Mouse (Mus musculus) macrophage (primary cell): ENCODE measurements around the gene Kctd12. TPM values are rescaled to one million over a fixed set of nuclear protein-coding genes. Genes with fewer than 3 reads are reported as not detected.

ENCODE experiments used
- H3K27ac ChIP-seq: fragments of 350-480 bp; formaldehyde crosslinking; 2 replicates; pipeline ENCODE4 v1.9.0; 2021
- H3K36me3 ChIP-seq: fragments of 350-480 bp; formaldehyde crosslinking; 2 replicates; pipeline ENCODE4 v1.9.0; 2021; ENCODE audit errors: inconsistent target
- H3K4me3 ChIP-seq: fragments of 350-480 bp; formaldehyde crosslinking; 2 replicates; pipeline ENCODE4 v1.9.0; 2021; ENCODE audit errors: inconsistent target
- H3K79me2 ChIP-seq: fragments of 350-480 bp; formaldehyde crosslinking; 2 replicates; pipeline ENCODE4 v1.9.0; 2021; ENCODE audit errors: inconsistent target
- WGBS: methylation state at CpG from one replicate; pipeline ENCODE4 v1.1.7; 2026; ENCODE audit warnings: inconsistent platforms; ENCODE audit not compliant: missing documents; 5-methylcytosine and 5-hydroxymethylcytosine counted together
- polyA plus RNA-seq: library from polyadenylated mRNA; stranded (reverse); fragments of 250-400 nt; gene quantifications from 3 replicates; pipeline ENCODE4 v1.2.4, GENCODE M21; 2018; ENCODE audit warnings: inconsistent platforms
- total RNA-seq, 78 experiments: library from RNA; depleted of rRNA; stranded (reverse); fragments of 250-400 nt; gene quantifications; 1 replicate in 9 of 78; 2 replicates in 24 of 78; 3 replicates in 43 of 78; 4 replicates in 2 of 78; pipeline ENCODE4 v1.2.4; 2018; ENCODE audit warnings: inconsistent platforms in 56 of 78

Kctd12 gene
- 1,000 to 10,000 TPM in 3 of 26 experiments, 100 to 1,000 TPM in 21, 10 to 100 TPM in 2; 91.3 to 2,709 (median 319) TPM for total RNA-seq (2018; cell fraction: chromatin; rRNA removed)
- 1,000 to 10,000 TPM in 5 of 26 experiments, 100 to 1,000 TPM in 21; 179 to 1,886 (median 305) TPM for total RNA-seq (2018; cell fraction: cytosol; rRNA removed)
- 1,000 to 10,000 TPM in 8 of 26 experiments, 100 to 1,000 TPM in 18; 196 to 3,512 (median 542) TPM for total RNA-seq (2018; cell fraction: nucleus; rRNA removed)
- polyA plus RNA-seq: 84.3 to 203 TPM (median 151 TPM) in 3 replicates

GRCm38 (mm10) chr14:102982627-102983540, at the start of gene Kctd12:
TSS of gene Kctd12 (minus strand) at chr14:102982637.
- peak within 1 kb of the TSS; percentile 98 for H3K27ac ChIP-seq
- H3K79me2 ChIP-seq: peaks cover 37% of the 10 kb centered on the region
- no peaks in the 10 kb centered on the region; the same call in 1 of the 2 replicates for H3K36me3 ChIP-seq
- peak within 1 kb of the TSS; percentile 91 for H3K4me3 ChIP-seq
- WGBS: 1% methylated on average over 60 of the region's 66 CpGs

DNA sequence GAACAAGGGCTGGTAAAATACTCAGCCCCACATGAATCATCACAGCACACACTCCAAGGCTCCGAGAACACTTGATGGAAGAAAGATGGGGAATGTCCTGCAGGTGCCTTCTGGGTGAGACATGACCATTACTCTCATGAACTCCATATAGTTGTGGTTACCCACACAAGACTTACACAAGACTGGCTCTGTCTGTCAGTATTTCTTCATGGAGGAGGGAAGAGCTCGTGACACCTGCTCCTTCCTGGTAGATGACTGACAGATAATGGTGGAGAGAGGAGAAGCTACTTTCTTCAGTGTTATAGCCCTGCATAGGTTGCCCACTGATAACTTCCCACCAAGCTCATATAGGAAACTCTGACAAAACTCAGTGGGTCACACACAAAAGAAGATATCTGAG, 46.8 kb upstream of the Kctd12 start:
- Histone ChIP-seq H3K79me2 (no peaks in the 10 kb centered on the region), H3K36me3 (no peaks in the 10 kb centered on the region), H3K27ac (no peak overlapping the region), H3K4me3 (no peak overlapping the region)
- 53% methylated on average over 2 of the region's 2 CpGs for WGBS

GRCm38 (mm10) chr14:103020046-103020445, 37.6 kb upstream of the Kctd12 start:
- Histone ChIP-seq H3K79me2 (no peaks in the 10 kb centered on the region), H3K36me3 (no peaks in the 10 kb centered on the region), H3K4me3 (no peak overlapping the region), H3K27ac (peak overlapping the region; percentile 42)
- WGBS: 95% methylated on average over 2 of the region's 2 CpGs

- Histone ChIP-seq H3K27ac (no peak overlapping the region), H3K36me3 (no peaks in the 10 kb centered on the region), H3K4me3 (no peak overlapping the region), H3K79me2 (no peaks in the 10 kb centered on the region)
- 72% methylated on average over 5 of the region's 5 CpGs for WGBS
Measured at GRCm38 (mm10) chr14:103017009-103017408, 34.6 kb upstream of the Kctd12 start.

DNA sequence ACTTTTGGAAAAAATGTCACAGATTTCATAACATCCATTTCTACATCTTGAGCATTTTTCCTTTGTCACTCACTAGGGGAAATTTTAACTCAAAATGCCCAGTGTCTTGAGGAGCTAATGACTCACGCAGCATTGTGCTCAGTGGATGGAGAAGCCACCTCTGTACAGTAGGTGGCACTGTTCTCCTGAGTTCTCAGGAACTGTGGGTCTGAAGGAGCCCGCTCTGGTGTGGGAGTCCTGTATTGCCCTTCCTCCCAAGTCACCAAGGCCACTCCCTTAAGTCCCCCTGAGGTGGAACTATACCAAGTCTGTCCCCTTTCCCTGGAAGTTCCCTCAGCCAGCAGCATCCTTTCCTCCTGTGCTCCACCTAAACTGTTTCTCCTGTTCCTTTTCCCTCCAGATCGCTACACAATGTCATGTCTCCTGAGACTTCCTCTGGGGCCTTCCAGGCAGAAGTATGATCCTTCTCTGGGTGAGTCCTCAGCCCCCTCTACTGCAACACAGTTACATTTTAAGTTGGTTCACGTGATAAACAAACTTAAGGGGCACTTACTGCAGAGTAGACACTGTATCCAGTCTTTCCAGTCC, 30.2 kb upstream of the Kctd12 start:
- Histone ChIP-seq H3K27ac (peak overlapping the region; percentile 38), H3K36me3 (no peaks in the 10 kb centered on the region), H3K79me2 (no peaks in the 10 kb centered on the region), H3K4me3 (no peak overlapping the region)
- 21% methylated on average over 4 of the region's 4 CpGs for WGBS

DNA sequence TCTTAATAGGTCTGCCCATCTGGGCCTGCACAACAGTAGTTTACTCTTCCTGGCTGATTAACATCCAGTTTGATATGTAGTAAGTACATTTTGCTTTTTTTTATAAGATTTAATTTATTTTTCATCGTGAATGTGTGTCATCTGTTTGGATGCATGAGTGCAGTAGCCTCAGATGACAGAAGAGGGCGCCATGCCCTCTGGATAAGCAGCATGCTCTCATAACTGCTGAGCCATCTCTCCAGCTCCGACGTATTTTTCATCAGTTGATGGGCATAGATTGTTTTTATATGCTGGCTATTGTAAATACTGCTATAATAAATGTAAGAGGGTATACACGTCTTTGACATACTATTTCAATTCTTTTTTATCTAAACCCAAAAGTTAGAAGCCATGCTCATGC, 29.3 kb upstream of the Kctd12 start:
- Histone ChIP-seq H3K4me3 (no peak overlapping the region), H3K36me3 (no peaks in the 10 kb centered on the region), H3K79me2 (no peaks in the 10 kb centered on the region), H3K27ac (no peak overlapping the region)
- WGBS: 40% methylated on average over 3 of the region's 5 CpGs

DNA sequence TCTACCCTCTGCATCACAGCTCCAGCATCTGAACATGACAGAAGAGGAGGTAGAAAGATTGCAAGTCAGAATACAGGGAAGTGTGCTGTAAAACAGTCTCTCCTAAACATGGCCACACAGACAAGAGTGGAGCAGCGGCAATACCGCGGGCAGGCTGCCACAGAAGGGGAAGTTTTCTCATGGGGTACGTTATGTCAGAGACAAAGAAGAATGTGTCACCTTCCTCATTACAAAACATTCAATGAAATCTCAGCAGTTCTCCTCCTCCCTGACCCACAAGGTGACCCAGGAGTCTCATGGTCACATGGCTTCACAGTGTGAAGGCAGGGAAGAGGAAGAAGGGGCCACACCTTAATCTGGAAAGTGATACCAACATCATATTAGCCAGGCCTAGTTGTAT, 25.3 kb upstream of the Kctd12 start:
- Histone ChIP-seq H3K27ac (peak overlapping the region; percentile 78), H3K4me3 (no peak overlapping the region), H3K36me3 (no peaks in the 10 kb centered on the region), H3K79me2 (no peaks in the 10 kb centered on the region)
- 0% methylated on average over 4 of the region's 4 CpGs for WGBS

DNA sequence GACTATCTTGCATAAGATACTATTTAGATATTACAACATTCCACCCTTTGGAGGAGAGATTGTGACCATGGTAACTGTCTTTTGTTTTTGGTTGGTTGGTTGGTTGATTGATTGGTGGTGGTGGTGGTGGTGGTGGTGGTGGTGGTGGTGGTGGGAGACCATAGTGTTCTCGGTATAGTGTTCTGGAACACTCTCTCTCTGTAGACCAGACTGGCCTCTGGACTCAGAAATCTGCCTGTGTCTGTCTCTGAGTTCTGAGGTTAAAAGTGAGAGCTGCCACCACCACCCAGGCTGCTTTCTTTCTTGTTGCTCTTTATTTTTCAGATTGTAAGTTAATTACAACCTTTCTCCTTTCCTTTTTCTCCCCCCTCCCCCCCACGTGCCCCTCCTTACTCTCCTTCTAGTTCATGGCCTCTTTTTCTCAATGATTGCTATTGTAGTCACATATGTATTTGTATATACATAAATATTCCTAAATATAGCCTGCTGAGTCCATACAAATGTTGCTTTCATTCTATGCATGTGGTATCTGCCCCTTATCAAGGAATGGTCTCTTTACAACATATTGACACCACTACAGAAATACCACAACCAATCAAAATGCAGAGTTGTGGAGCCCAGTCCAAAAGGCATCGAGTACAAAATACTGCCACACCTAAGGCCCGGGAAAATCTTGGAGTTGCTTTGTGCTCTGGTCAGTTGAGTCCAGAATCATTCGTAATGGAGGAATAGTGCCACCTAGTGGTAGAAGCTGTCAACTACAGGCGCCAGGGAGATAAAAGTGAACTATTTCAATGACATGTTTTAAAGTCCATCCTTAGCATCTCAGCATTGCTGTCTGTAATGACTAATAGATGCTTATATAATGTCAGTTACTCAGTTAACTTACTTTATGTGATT, 12.5 kb upstream of the Kctd12 start:
- Histone ChIP-seq H3K79me2 (no peaks in the 10 kb centered on the region), H3K4me3 (no peak overlapping the region), H3K36me3 (no peaks in the 10 kb centered on the region), H3K27ac (no peak overlapping the region)
- 17% methylated on average over 5 of the region's 6 CpGs for WGBS

- no peaks in the 10 kb centered on the region for H3K79me2 ChIP-seq
- H3K4me3 ChIP-seq: no peak overlapping the region
- 70% methylated on average over 3 of the region's 3 CpGs for WGBS
- H3K36me3 ChIP-seq: no peaks in the 10 kb centered on the region
- H3K27ac ChIP-seq: no peak overlapping the region
Measured at GRCm38 (mm10) chr14:102990765-102991164, 8.3 kb upstream of the Kctd12 start.

- whole genome bisulfite sequencing: 94% methylated on average over 5 of the region's 5 CpGs
- Histone ChIP-seq H3K36me3 (no peaks in the 10 kb centered on the region), H3K4me3 (no peak overlapping the region), H3K27ac (no peak overlapping the region), H3K79me2 (no peaks in the 10 kb centered on the region)
Measured at GRCm38 (mm10) chr14:102989866-102990265, 7.4 kb upstream of the Kctd12 start.

- Histone ChIP-seq H3K27ac (no peak overlapping the region), H3K4me3 (no peak overlapping the region), H3K36me3 (no peaks in the 10 kb centered on the region), H3K79me2 (no peaks in the 10 kb centered on the region)
- WGBS: 93% methylated on average over 4 of the region's 4 CpGs
Measured at GRCm38 (mm10) chr14:102989254-102989653, 6.8 kb upstream of the Kctd12 start.

GRCm38 (mm10) chr14:102987626-102988025, 5.2 kb upstream of the Kctd12 start:
- H3K79me2 ChIP-seq: no peaks in the 10 kb centered on the region
- WGBS: 93% methylated on average over 5 of the region's 5 CpGs

GRCm38 (mm10) chr14:102983686-102984085, 1.2 kb upstream of the Kctd12 start:
- H3K4me3 ChIP-seq: no peak overlapping the region

More at GRCm38 (mm10) chr14:102987626-102988025, 5.2 kb upstream of the Kctd12 start:
- no peaks in the 10 kb centered on the region for H3K36me3 ChIP-seq
- no peak overlapping the region for H3K4me3 ChIP-seq
- H3K27ac ChIP-seq: no peak overlapping the region

DNA sequence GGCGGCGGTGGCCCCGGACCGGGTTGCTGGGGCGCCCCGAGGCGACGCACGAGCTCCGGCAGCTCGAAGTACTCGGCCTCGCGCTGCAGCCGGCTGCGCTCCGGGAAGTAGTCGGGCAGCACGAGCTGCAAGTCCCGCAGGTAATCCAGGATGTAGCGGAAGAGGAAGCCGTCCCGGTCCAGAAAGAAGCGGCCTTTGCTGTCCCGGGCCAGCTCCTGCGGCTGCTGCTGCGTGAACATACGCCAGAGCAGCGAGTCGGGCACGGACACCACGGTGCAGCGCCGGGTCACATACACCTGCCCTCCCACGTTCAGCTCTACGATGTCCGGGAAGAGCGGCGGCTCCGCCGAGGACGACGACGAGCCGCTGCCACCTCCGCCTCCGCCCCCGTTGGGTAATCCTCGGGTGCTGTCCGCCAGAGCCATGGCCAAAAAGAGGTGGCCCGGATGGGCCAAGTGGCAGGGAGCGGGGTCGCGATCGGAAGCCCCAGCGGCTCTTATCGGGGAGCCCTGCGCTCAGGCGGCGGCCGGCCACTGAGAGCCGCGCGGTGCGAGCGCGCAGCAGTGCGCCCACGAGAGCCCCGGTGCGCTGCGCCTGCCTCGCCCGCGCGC, 316 bp downstream of the Kctd12 start:
- under 1% methylated on average over 75 of the region's 76 CpGs for WGBS
- Histone ChIP-seq H3K36me3 (no peaks in the 10 kb centered on the region; the same call in 1 of the 2 replicates), H3K79me2 (peaks cover 42% of the 10 kb centered on the region), H3K4me3 (peak overlapping the region; percentile 33), H3K27ac (peak overlapping the region; percentile 34)

More at GRCm38 (mm10) chr14:102983686-102984085, 1.2 kb upstream of the Kctd12 start:
- 63% methylated on average over 8 of the region's 8 CpGs for WGBS
- Histone ChIP-seq H3K79me2 (peaks cover 29% of the 10 kb centered on the region), H3K36me3 (no peaks in the 10 kb centered on the region), H3K27ac (peak overlapping the region; percentile 98)
